Mouse (Mus musculus): ENCODE results near the gene Gal3st1. TPM values are rescaled to one million over a fixed set of nuclear protein-coding genes. Genes with fewer than 3 reads are reported as not detected.

Gene Gal3st1
- polyA plus RNA-seq, 1 experiment from 2014 or later: 7.5 TPM

DNA sequence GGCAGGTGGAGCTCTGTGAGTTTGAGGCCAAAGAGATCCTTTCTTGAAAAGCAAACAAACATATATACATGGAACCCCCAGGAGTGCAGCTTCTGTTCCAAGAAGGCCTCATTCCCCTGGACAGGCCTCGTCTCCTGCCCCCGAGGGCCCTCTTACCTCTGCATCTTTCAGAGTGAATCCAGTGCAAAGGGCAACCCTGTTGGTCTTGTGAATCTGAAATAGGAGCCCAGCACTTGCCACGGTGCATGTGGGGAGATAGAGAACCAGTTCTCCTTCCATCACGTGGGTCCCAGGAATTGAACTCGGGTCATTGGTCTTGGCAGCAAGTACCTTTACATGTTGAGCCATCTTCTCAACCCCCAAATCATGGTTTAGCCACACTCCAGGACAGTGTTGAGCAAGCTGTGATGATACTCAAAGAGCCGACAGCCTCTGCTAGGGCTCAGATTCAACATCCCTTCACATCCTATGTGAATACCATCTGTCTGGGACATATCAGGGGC lies 57.7 kb downstream of the Gal3st1 start:
- ATAC-seq: no peak
- TF ChIP-seq EP300 (IDR thresholded peaks at IDR 0.05; ENCODE audit: low read depth): no peak
- no peak for TF ChIP-seq CTCF (IDR thresholded peaks at IDR 0.05; ENCODE audit: low read depth)
- Histone ChIP-seq H3K36me3 (replicated peaks; ENCODE audit: insufficient read depth, low read length) (peaks cover 16% of the 10 kb centered on the region; the same call in 1 of the 2 replicates), H3K4me2 (ENCODE audit: low read depth, low read length) (no peak overlapping the region), H3K9me3 (ENCODE audit: low read length) (no peaks in the 10 kb centered on the region), H3K27ac (ENCODE audit: low read depth) (no peak overlapping the region), H3K4me3 (ENCODE audit: low read depth, low read length) (no peak overlapping the region), H3K27me3 (ENCODE audit: insufficient read depth, low read length) (no peaks in the 10 kb centered on the region), H3K4me1 (ENCODE audit: insufficient read depth) (peaks cover 3% of the 10 kb centered on the region; the same call in 1 of the 2 replicates), H3K9ac (replicated peaks) (no peak overlapping the region)
- no peak for DNase-seq
- 73% methylated on average over 6 of the region's 6 CpGs for WGBS (ENCODE audit: insufficient replicate concordance)

DNA sequence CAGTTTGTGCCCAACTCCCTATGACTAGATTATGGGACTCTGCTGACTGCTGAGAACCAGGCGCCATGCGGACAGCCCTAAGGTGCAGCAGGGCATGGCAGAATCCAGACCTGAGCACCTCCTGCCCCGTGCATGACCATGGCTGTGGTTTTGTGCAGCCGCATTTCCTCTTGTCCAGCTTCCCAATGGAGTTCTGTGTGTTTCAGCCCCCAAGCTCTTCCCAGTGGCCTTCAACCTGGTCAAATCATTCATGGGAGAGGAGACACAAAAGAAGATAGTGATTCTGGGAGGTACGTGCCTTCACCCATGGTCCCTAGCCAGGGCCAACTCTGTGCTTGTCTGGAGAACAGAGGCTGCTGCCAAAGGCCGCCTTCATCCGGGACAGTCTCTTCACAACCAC lies 59.6 kb downstream of the Gal3st1 start:
- Histone ChIP-seq H3K27ac (ENCODE audit: low read depth) (no peak overlapping the region), H3K4me3 (ENCODE audit: low read depth, low read length) (no peak overlapping the region), H3K4me1 (ENCODE audit: insufficient read depth) (no peaks in the 10 kb centered on the region), H3K4me2 (ENCODE audit: low read depth, low read length) (no peak overlapping the region), H3K27me3 (ENCODE audit: insufficient read depth, low read length) (no peaks in the 10 kb centered on the region), H3K9ac (replicated peaks) (no peak overlapping the region), H3K36me3 (replicated peaks; ENCODE audit: insufficient read depth, low read length) (0 out of 2 replicates have a peak, but pooled peaks cover 11% of the 10 kb centered on the region), H3K9me3 (ENCODE audit: low read length) (no peaks in the 10 kb centered on the region)
- 72% methylated on average over 7 of the region's 7 CpGs for WGBS (ENCODE audit: insufficient replicate concordance)
- DNase-seq (no peak), ATAC-seq (no peak)
- no peak for TF ChIP-seq CTCF (IDR thresholded peaks at IDR 0.05; ENCODE audit: low read depth)
- no peak for TF ChIP-seq EP300 (IDR thresholded peaks at IDR 0.05; ENCODE audit: low read depth)

DNA sequence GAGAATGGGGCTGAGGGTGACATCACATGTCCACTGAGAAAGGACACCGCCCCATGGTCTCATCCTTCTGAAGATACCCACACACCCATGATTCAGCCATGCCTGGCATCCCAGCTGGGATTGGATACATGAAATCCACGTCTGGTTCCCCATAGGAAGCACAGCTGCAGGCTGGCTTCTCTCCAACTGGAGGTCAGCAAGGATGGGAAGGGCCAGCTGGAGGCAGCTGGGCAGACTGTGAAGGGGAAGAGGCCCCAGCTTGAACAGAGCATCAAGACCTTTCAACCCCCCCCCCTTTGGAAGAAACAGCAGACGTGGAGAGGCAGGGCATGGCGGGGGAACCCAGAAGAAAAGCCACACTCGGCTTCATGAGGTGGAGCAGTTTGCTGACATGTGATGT lies 63.1 kb downstream of the Gal3st1 start:
- TF ChIP-seq EP300 (IDR thresholded peaks at IDR 0.05; ENCODE audit: low read depth): no peak
- TF ChIP-seq CTCF (IDR thresholded peaks at IDR 0.05; ENCODE audit: low read depth): no peak
- 61% methylated on average over 5 of the region's 5 CpGs for WGBS (ENCODE audit: insufficient replicate concordance)
- ATAC-seq (no peak), DNase-seq (no peak)
- no peak overlapping the region for H3K27ac ChIP-seq (ENCODE audit: low read depth)
- H3K27me3 ChIP-seq (ENCODE audit: insufficient read depth, low read length): no peaks in the 10 kb centered on the region
- no peaks in the 10 kb centered on the region for H3K4me1 ChIP-seq (ENCODE audit: insufficient read depth)
- no peak overlapping the region for H3K4me2 ChIP-seq (ENCODE audit: low read depth, low read length)
- H3K9ac ChIP-seq (replicated peaks): no peak overlapping the region
- no peak overlapping the region for H3K4me3 ChIP-seq (ENCODE audit: low read depth, low read length)
- H3K9me3 ChIP-seq (ENCODE audit: low read length): no peaks in the 10 kb centered on the region
- 0 out of 2 replicates have a peak, but pooled peaks cover 5% of the 10 kb centered on the region for H3K36me3 ChIP-seq (replicated peaks; ENCODE audit: insufficient read depth, low read length)

DNA sequence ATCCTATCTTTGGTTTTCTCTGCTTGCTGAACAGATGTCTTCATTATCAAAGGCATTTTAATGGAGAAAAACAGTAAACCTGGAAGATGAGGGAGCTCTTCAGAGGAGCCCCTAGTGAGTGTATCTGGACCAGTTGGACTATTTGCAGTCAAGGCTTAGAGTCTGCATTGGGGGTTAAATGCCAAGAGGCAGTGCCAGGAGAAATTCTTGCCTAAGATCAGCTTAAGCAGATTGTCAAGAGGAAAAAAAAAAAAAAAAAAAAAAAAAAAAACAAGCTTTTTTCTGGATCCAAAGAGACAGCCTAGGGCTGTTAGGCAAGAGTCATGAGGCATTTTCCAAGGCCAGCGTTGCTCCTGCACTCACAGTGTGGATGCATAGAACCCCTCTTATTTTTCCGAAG lies 64.3 kb downstream of the Gal3st1 start:
- Histone ChIP-seq H3K27ac (ENCODE audit: low read depth) (no peak overlapping the region), H3K4me3 (ENCODE audit: low read depth, low read length) (no peak overlapping the region), H3K36me3 (replicated peaks; ENCODE audit: insufficient read depth, low read length) (0 out of 2 replicates have a peak, but pooled peaks cover 5% of the 10 kb centered on the region), H3K27me3 (ENCODE audit: insufficient read depth, low read length) (no peaks in the 10 kb centered on the region), H3K4me1 (ENCODE audit: insufficient read depth) (no peaks in the 10 kb centered on the region), H3K4me2 (ENCODE audit: low read depth, low read length) (no peak overlapping the region), H3K9me3 (ENCODE audit: low read length) (no peaks in the 10 kb centered on the region), H3K9ac (replicated peaks) (no peak overlapping the region)
- TF ChIP-seq CTCF (IDR thresholded peaks at IDR 0.05; ENCODE audit: low read depth): no peak
- DNase-seq: no peak
- no peak for ATAC-seq
- WGBS (ENCODE audit: insufficient replicate concordance): 72% methylated on average over 2 of the region's 2 CpGs

DNA sequence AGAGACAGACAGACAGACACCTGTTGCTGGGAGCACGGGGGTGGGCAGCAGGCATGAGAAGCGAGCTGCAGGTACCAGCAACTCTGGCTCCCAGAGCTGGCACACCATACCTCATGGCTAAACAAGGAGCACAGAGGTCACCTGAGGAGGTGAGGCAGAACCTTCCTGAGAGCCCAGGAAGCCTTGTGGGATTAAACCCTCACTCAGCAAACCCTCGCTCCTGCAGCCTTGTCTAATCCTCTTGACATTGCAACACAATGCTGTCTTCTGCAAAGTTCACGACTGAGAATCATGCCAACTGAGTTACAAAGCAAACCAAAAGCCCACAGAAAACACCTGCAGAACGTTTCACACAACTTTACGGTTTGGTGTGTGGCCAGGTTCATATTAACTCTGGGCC lies 65.0 kb downstream of the Gal3st1 start:
- TF ChIP-seq CTCF (IDR thresholded peaks at IDR 0.05; ENCODE audit: low read depth) (no peak), EP300 (IDR thresholded peaks at IDR 0.05; ENCODE audit: low read depth) (no peak)
- H3K4me3 ChIP-seq (ENCODE audit: low read depth, low read length): no peak overlapping the region
- ATAC-seq: no peak

More for the DNA sequence above, 65.0 kb downstream of the Gal3st1 start:
- H3K9ac ChIP-seq (replicated peaks): no peak overlapping the region
- DNase-seq: no peak
- no peaks in the 10 kb centered on the region for H3K4me1 ChIP-seq (ENCODE audit: insufficient read depth)
- no peak overlapping the region for H3K4me2 ChIP-seq (ENCODE audit: low read depth, low read length)
- H3K27me3 ChIP-seq (ENCODE audit: insufficient read depth, low read length): no peaks in the 10 kb centered on the region
- 0 out of 2 replicates have a peak, but pooled peaks cover 5% of the 10 kb centered on the region for H3K36me3 ChIP-seq (replicated peaks; ENCODE audit: insufficient read depth, low read length)
- H3K9me3 ChIP-seq (ENCODE audit: low read length): no peaks in the 10 kb centered on the region
- 89% methylated on average over 6 of the region's 6 CpGs for WGBS (ENCODE audit: insufficient replicate concordance)
- no peak overlapping the region for H3K27ac ChIP-seq (ENCODE audit: low read depth)

Other genes with a start within 250 kb of the Gal3st1 start
- 0.07 TPM in 1 of 2 replicates, not detected in the other for gene Osbp2, start 119.7 kb upstream of the Gal3st1 start, polyA plus RNA-seq (2015; fragmentation: Nextera tagmentation; extraction: Ambion mirVana)
- gene 4921536K21Rik, start 88.5 kb upstream of the Gal3st1 start, polyA plus RNA-seq (2015; fragmentation: Nextera tagmentation; extraction: Ambion mirVana): not detected in 2 replicates
- 0.19 and 0.27 TPM in 2 replicates for gene Dusp18, start 88.4 kb upstream of the Gal3st1 start, polyA plus RNA-seq (2015; fragmentation: Nextera tagmentation; extraction: Ambion mirVana)
- 0.43 and 0.46 TPM in 2 replicates for gene Slc35e4, start 69.0 kb upstream of the Gal3st1 start, polyA plus RNA-seq (2015; fragmentation: Nextera tagmentation; extraction: Ambion mirVana)
- gene Tcn2, start 51.5 kb upstream of the Gal3st1 start, polyA plus RNA-seq (2015; fragmentation: Nextera tagmentation; extraction: Ambion mirVana): 55.5 and 61.3 TPM in 2 replicates
- gene Pes1, start 19.7 kb upstream of the Gal3st1 start, polyA plus RNA-seq (2015; fragmentation: Nextera tagmentation; extraction: Ambion mirVana): 24.3 and 26.5 TPM in 2 replicates
- not detected in 2 replicates for gene 4930556J24Rik, start 6.9 kb upstream of the Gal3st1 start, polyA plus RNA-seq (2015; fragmentation: Nextera tagmentation; extraction: Ambion mirVana)
- 10.9 and 12.1 TPM in 2 replicates for gene Sec14l4, start 47.8 kb downstream of the Gal3st1 start, polyA plus RNA-seq (2015; fragmentation: Nextera tagmentation; extraction: Ambion mirVana)
- gene Sec14l3, start 81.2 kb downstream of the Gal3st1 start, polyA plus RNA-seq (2015; fragmentation: Nextera tagmentation; extraction: Ambion mirVana): 0.11 TPM in 1 of 2 replicates, not detected in the other
- 17.7 and 21.1 TPM in 2 replicates for gene Mtfp1, start 111.8 kb downstream of the Gal3st1 start, polyA plus RNA-seq (2015; fragmentation: Nextera tagmentation; extraction: Ambion mirVana)
- 48.0 and 54.2 TPM in 2 replicates for gene Sec14l2, start 139.8 kb downstream of the Gal3st1 start, polyA plus RNA-seq (2015; fragmentation: Nextera tagmentation; extraction: Ambion mirVana)
- 6.4 and 6.8 TPM in 2 replicates for gene Rnf215, start 151.6 kb downstream of the Gal3st1 start, polyA plus RNA-seq (2015; fragmentation: Nextera tagmentation; extraction: Ambion mirVana)
- 0.36 and 0.52 TPM in 2 replicates for gene Ccdc157, start 176.7 kb downstream of the Gal3st1 start, polyA plus RNA-seq (2015; fragmentation: Nextera tagmentation; extraction: Ambion mirVana)
- 8.5 and 8.8 TPM in 2 replicates for gene Sf3a1, start 176.7 kb downstream of the Gal3st1 start, polyA plus RNA-seq (2015; fragmentation: Nextera tagmentation; extraction: Ambion mirVana)
- 5.6 and 7.0 TPM in 2 replicates for gene Tbc1d10a, start 203.2 kb downstream of the Gal3st1 start, polyA plus RNA-seq (2015; fragmentation: Nextera tagmentation; extraction: Ambion mirVana)
- gene Castor1, start 234.6 kb downstream of the Gal3st1 start, polyA plus RNA-seq (2015; fragmentation: Nextera tagmentation; extraction: Ambion mirVana): 1.8 and 2.0 TPM in 2 replicates

All from liver, postnatal 0 days (tissue).